Mouse (Mus musculus) E14TG2a.4 (cell line): ENCODE results near the gene Mvd.
A peak's percentile ranks its signal among the peaks of the same experiment; 100 is the strongest.

Experiments
- H3K27me3 ChIP-seq: 2 replicates; pipeline ENCODE4 v1.6.1; 2014; ENCODE audit warnings: low read length, control low read depth; ENCODE audit not compliant: insufficient read depth
- H3K36me3 ChIP-seq: 2 replicates; pipeline ENCODE4 v1.6.1; 2014; ENCODE audit warnings: low read length, control low read depth; ENCODE audit not compliant: insufficient read depth
- H3K4me1 ChIP-seq: replicated peaks from 2 replicates; pipeline ENCODE4 v1.6.1; 2014; ENCODE audit warnings: low read depth, low read length, control low read depth
- H3K4me3 ChIP-seq: replicated peaks from 2 replicates; pipeline ENCODE4 v1.5.1; 2014; ENCODE audit warnings: mild to moderate bottlenecking, low read length
- H3K9me3 ChIP-seq: 2 replicates; pipeline ENCODE4 v1.6.1; 2014; ENCODE audit warnings: low read length, control low read depth
- CTCF ChIP-seq: conservative IDR thresholded peaks from 2 replicates; pipeline ENCODE4 v1.5.1; 2014; ENCODE audit warnings: low read length
- NANOG ChIP-seq: IDR thresholded peaks from 2 replicates; pipeline ENCODE4 v1.6.1; 2014; ENCODE audit warnings: borderline replicate concordance, low read length, mixed read lengths
- POU5F1 ChIP-seq: IDR thresholded peaks from 2 replicates; pipeline ENCODE4 v1.6.1; 2014; ENCODE audit warnings: low read length, borderline replicate concordance

Mvd gene

DNA sequence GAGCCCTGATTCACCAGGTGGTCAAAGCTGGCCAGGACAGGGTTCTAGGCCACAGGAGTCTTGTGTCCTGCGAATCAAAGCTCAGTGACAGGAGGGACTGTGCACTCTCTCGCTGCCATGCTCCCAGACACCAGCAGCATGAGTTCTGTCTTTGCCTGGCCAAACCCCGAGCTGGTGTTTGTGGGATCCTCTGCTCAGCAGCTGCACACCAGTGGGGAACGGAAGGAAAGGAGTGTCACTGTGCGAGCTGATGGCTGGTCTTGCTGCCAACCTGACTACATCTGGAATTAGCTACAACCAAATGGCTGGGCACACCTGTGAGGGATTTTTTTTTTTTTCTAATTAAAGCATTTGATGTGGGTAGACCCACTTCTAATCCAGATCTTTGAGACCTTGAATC, 27.5 kb upstream of the Mvd start:
- peaks cover 56% of the 10 kb centered on the region for H3K4me1 ChIP-seq
- peaks cover 63% of the 10 kb centered on the region for H3K36me3 ChIP-seq
- TF ChIP-seq NANOG, result no peak
- TF ChIP-seq POU5F1, result no peak
- TF ChIP-seq CTCF, result no peak
- H3K27me3 ChIP-seq, result no peaks in the 10 kb centered on the region
- H3K9me3 ChIP-seq, result no peaks in the 10 kb centered on the region
- H3K4me3 ChIP-seq, result no peak overlapping the region

DNA sequence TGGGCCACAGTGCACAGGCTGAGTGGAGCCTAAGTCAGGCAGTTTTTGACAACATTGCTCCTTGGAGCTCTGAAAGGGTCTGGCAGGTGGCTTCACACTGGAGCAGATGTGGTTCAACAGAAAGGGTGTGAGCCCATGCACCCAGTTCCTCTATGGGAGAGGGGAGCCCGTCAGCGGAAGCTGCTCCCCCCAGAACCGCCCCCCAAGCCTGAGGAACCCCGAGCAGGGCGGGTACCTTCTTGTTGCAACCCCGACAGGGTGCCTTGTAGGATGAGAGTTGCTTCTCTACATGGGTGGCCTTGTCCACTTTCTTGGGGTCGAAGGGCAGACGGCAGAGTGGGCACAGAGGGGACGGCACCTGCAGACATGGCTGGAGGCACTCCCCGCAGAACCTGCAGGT, 26.7 kb upstream of the Mvd start:
- Histone ChIP-seq H3K4me1 (peaks cover 54% of the 10 kb centered on the region), H3K9me3 (no peaks in the 10 kb centered on the region), H3K4me3 (no peak overlapping the region), H3K36me3 (peaks cover 65% of the 10 kb centered on the region), H3K27me3 (no peaks in the 10 kb centered on the region)
- TF ChIP-seq NANOG (no peak), POU5F1 (no peak), CTCF (no peak)

DNA sequence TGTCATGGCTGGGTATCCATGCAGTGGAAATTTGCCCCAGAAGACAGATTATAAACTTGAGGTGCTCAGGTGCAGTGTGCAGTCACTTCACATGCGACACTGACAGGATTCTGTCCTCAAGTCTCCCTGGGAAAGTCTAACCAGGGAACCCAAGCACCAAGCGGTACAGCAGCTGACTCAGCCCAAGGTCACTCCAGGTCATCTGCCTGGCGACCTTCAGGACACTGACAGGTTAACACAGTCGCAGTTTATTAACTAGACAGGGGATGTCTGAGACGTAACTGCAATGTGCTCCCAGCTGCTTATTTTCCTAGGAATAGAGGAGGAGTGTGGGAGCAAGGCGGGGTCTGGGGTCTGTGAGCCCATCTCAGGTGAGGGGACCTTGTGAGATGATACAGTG, 26.2 kb upstream of the Mvd start:
- no peak overlapping the region for H3K4me3 ChIP-seq
- TF ChIP-seq POU5F1 (no peak), NANOG (no peak), CTCF (no peak)
- peaks cover 67% of the 10 kb centered on the region for H3K36me3 ChIP-seq
- H3K4me1 ChIP-seq, result peaks cover 54% of the 10 kb centered on the region
- no peaks in the 10 kb centered on the region for H3K9me3 ChIP-seq
- no peaks in the 10 kb centered on the region for H3K27me3 ChIP-seq

DNA sequence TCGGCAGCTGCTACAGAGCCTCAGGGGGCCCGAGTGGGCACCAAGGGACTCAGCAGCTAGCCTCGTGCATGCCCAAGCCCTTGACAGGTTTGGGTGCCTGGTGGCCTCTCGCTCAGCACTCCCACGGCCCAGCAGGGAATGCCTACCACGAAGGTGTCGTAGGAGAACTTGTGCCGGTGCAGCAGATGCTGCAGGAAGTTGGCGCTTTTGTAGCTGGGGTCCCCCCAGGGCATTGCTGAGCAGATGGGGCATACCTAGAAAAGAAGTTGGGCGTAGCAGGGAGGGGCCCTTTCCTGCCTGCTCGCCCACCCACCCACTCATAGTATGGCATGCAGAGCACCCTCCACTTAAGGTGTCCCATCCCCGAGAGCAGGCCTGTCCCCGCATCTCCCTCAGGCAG, 24.6 kb upstream of the Mvd start:
- Histone ChIP-seq H3K4me3 (no peak overlapping the region), H3K4me1 (peaks cover 56% of the 10 kb centered on the region), H3K9me3 (no peaks in the 10 kb centered on the region), H3K36me3 (peaks cover 51% of the 10 kb centered on the region), H3K27me3 (peaks cover 13% of the 10 kb centered on the region)
- TF ChIP-seq CTCF (no peak), POU5F1 (no peak)

DNA sequence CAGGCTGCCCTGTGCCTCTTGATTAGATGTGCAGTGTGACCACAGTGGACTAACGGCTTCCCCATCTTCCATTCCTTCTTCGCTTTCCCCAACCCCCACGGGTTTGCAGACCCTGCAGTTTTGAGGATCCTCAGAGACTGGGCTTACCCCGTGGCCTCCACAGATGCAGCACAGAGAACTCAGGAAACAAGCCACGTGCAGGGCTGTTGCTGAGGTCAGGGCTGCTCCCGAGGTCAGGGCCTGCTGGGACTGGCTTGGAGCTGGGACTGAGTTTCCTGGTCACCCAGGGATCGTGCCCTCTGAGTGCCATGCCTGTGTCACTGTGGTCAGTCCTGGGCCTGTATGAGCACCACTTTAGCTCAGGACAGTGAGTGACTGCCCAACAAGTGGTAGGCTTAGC, 21.8 kb upstream of the Mvd start:
- TF ChIP-seq CTCF (no peak), POU5F1 (no peak), NANOG (no peak)
- Histone ChIP-seq H3K27me3 (peaks cover 39% of the 10 kb centered on the region), H3K9me3 (no peaks in the 10 kb centered on the region), H3K36me3 (peaks cover 40% of the 10 kb centered on the region), H3K4me3 (no peak overlapping the region), H3K4me1 (peaks cover 74% of the 10 kb centered on the region)

DNA sequence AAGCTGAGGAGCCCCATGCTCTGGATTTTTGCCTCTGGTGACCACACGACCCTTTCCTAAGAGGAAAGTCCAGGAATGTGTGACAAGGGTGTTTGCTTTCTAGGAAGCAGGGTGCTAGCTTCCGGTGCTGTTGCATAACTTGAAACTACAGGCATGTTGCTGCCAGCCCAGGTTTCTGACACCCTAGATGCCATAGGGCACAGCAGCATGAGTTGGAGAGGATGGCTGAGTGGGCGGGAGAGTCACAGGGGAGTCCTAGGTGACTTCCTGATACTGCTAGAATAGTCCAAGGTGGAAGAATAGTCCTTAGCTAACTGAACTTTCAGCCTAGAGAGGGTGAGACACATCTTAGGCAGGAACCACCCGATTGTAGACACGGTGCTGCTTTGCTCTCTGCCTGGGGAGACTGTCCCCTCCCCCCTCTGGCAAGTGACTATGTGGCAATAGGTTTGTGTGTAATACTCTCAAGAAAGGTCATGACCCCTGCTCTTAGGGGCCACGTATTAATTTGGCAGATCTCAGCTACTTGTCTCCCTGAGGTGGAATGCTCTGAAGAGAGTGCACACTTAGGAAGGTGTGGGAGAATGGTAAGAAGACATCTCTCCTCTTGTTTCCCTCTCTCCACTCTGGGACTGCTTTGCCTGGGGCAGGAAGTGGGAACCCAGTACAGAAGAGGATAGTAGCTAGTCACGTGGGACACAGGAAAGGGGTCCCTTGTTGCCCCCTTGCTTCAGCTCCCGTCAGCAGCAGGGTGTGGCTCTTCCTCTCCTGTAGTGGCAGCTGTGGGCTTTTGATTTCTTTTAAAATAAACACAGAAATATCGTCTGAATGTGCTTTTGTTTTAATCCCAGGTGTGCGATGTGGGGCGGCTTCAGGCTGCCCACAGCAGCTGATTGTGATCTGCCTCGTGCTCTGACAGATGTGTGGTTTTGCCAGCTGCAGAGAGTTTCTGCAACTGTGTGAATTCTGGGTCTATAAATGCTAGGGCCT, 20.7 kb upstream of the Mvd start:
- H3K4me1 ChIP-seq, result peaks cover 73% of the 10 kb centered on the region
- TF ChIP-seq CTCF (no peak), NANOG (no peak), POU5F1 (no peak)
- no peak overlapping the region for H3K4me3 ChIP-seq
- H3K27me3 ChIP-seq, result peaks cover 47% of the 10 kb centered on the region
- H3K36me3 ChIP-seq, result peaks cover 34% of the 10 kb centered on the region
- no peaks in the 10 kb centered on the region for H3K9me3 ChIP-seq

DNA sequence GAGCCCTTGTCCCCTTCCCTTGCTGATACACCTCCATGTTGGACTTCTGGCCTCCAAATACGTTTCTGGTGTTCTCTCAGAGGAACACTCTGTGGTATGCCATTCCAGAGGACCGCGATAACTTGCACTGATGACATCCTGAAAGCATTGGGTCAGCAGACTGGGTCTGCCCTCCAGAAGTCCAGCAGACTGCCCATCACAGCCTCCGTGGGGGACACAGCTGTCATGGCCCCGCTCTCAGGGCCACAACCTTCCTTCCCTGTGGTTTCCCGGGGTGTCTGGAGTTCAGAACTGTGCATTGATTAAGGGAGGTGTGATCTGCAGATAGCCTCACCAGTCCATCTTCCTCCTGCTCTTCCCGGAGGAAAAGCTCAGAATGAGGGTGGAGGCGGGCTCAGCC, 19.3 kb upstream of the Mvd start:
- Histone ChIP-seq H3K27me3 (peaks cover 52% of the 10 kb centered on the region), H3K9me3 (no peaks in the 10 kb centered on the region), H3K4me3 (no peak overlapping the region), H3K4me1 (peaks cover 68% of the 10 kb centered on the region), H3K36me3 (peaks cover 21% of the 10 kb centered on the region)
- TF ChIP-seq CTCF, result no peak
- no peak for TF ChIP-seq NANOG
- TF ChIP-seq POU5F1, result no peak

DNA sequence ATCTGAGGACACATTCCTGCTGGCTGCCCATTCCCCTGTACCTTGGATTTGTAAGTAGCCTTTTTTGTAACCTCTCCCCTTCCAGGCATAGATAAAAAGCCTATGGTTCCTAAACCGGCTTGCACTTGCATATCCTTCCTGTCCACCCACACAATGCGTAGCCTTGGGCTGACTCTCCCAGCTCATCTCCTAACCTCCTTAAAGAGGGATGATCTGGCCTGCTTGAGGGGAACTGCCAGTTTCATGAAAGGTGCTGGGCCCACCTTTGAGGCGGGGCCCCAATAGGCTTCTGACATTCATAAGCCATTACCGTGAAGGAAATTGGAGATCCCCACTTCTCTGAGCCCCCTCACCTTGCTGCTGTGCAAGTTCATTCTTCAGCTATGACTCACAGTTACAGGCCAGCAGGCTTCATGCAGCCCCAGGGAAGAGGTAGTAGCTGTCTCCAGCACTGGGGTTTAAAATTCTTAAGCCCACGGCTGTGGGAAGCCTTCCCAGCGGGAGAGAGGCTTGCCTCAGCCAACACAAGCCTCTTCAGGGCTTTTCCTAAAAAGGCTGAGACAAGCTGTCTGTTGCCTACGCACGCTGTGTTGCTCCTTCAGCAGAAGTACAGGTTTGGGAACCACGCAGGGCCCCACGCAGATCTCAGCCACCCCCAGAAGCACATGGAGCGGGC, 18.4 kb upstream of the Mvd start:
- H3K4me3 ChIP-seq, result peak overlapping the region; percentile 82
- H3K36me3 ChIP-seq, result peaks cover 20% of the 10 kb centered on the region
- H3K9me3 ChIP-seq, result no peaks in the 10 kb centered on the region
- H3K27me3 ChIP-seq, result peaks cover 54% of the 10 kb centered on the region
- TF ChIP-seq NANOG (no peak; the same call in 1 of the 2 replicates), CTCF (no peak), POU5F1 (no peak)
- H3K4me1 ChIP-seq, result peaks cover 72% of the 10 kb centered on the region
